Mouse (Mus musculus): ENCODE results near the gene Parp4.

Parp4 gene

GRCm38 (mm10) chr14:56575416-56575815 lies at the start of gene Parp4, which contains the start of gene Cenpj:
Parp4 (plus strand) TSS chr14:56575619.
Cenpj (minus strand) TSS chr14:56575425.
- DNase-seq = peak; percentile 80 to 82

GRCm38 (mm10) chr14:56530788-56531187 lies 44.6 kb upstream of the Parp4 start:
- DNase-seq = no peak

DNA sequence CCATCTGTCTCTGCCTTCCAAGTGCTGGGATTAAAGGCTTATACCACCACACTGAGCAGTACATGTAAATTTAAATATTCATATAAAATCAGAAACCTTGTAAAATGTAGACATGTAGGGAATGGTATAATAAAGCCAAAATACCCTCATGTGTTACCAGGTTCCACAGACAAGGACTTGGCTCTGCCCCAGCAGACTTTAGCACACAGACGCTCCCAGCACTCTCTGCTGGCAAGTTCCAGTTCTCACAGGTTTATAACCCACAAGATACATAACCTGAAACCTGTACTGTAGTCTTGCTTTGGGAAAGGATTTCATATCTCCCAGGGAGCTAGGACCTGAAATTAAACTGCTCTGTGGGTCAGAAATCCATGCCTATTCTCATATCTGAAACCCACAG lies 30.5 kb upstream of the Parp4 start:
- no peak for DNase-seq

DNA sequence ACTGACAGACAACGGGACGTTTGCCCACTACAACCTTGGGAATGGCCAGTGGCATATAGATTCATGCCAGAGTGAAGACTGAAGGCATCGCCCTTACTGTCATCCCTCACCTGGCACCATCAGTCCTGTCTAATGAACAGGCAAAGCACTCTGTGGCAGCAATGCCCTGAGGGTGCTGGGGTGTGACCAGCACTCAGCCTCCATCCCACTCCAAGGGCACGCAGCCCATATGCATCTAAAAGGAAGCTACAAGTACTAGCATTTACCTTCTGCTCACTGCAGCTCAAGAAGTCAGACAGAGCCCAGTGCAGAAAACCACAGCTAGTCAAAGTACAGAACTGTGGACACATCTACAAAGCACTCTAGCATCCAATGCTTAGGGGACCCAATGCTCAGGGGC lies 29.9 kb upstream of the Parp4 start:
- no peak for DNase-seq

DNA sequence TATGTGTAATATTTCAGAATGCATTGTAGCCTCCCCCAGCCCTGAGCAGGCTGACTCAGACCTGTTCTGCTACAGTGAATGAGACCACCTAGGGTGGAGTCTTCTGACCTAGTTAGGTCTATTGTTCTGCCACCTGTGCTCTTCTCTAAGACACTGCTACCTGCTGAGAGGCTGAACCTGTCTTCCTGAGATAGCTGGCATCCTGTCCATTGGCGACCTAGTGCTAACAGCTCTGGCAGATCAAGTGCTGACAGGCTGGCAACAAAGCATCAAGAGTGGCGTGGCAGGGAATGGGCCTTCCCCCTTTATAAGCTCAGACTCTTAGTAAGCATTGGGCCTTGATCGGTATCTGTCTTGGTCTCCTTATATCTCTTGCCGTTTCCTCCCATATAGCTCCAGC lies 24.5 kb upstream of the Parp4 start:
- no peak for DNase-seq

DNA sequence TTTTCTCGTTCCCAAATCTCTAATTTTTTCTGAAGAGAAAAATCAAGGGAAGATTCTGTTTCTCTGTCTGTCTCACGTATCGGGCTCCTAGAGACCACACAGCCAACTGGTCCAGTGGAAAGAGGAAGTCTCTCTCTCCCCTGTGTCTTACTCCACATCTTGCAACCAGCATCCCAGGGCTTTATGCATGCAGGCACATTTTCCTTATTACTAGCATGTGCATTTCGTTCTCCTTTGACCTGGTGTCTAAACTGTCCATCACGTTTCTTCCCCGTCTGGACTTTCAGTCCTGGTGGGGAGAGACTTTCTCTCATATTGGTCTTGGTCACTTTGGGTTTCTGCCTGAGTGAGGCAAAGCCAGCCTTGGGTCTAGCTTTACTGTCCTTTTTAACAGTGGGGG lies 22.5 kb upstream of the Parp4 start:
- DNase-seq = no peak

DNA sequence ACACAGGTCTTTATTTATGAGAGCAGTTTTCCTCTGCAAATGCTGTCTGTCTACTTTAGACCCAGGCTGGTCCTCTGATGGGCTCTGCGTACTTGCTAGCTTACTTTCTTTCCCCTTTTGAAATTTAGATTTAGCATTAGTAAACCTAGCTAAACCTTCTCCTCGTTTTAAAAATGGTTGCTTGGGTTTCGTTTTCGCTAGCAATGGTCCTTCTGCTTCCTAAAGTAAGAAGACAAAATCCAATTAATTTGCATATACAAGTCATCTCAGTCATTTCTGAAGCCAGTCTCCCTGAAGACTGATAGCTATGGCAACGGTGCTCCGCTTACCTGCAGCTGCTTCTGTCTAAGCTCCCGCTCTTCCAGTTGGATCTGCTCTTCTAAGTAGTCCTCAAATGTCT lies 22.1 kb upstream of the Parp4 start:
- no peak for DNase-seq

- no peak for DNase-seq
These were observed 20.7 kb upstream of the Parp4 start for GRCm38 (mm10) chr14:56554716-56555115.

DNA sequence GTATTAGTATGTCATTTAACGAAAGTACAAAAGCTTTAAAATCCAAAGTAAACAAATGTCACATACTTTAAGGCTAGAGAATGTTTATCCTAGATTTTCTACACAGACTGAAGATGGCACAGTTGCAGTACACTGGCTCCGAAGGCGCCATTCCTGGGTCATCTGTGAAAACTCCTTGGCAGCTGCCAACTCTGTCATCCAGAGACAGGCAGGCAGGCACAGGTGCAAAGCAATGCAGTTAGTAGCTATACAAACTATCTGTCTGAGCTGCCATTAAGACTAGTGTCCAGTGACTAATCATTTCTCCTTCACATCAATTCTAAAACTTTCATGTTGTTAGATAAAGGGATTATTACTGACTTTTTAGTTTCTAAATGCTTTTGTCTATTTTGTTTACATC lies 16.3 kb upstream of the Parp4 start:
- no peak for DNase-seq

DNA sequence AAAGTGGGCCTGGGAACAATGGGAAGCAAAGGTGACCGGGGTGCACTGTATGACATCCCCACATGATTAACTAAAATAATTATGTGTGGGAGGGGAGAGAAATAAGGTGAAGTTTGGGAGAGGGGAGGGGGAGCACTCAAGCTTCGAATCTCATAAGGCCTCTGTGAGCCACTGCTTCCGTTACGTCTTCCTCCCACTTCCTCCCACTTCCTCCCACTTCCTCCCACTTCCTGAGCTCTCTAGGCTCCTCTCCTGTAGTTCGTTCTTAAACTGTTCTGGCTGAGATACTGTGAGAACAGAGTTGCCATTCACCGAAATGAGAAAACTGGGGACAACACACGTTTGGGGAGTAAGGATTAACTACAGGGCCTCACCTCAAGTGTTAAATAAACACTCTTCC lies 7.9 kb upstream of the Parp4 start:
- no peak for DNase-seq

- DNase-seq = no peak
These were observed 6.4 kb upstream of the Parp4 start for GRCm38 (mm10) chr14:56569041-56569440.

GRCm38 (mm10) chr14:56571310-56572093 lies 3.9 kb upstream of the Parp4 start:
- peak; percentile 96 to 97 for DNase-seq

DNA sequence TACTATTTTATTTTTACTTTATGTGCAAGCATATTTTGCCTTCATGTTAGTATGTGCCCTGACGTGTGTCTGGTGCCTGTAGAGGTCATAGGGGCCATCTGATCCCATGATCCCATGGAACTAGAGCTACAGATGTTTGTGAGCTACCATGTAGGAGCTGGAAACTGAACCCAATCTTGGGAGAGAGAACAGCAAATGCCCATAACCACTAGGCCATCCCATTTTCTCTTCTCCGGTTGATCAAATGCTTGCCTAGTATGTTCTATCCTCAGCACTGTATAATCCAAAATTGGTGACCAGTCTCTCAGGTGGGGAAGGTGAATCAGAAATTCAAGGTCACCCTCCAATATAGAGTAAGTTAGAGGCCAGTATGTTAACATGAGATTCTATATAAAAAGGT lies 2.9 kb upstream of the Parp4 start:
- no peak for DNase-seq

DNA sequence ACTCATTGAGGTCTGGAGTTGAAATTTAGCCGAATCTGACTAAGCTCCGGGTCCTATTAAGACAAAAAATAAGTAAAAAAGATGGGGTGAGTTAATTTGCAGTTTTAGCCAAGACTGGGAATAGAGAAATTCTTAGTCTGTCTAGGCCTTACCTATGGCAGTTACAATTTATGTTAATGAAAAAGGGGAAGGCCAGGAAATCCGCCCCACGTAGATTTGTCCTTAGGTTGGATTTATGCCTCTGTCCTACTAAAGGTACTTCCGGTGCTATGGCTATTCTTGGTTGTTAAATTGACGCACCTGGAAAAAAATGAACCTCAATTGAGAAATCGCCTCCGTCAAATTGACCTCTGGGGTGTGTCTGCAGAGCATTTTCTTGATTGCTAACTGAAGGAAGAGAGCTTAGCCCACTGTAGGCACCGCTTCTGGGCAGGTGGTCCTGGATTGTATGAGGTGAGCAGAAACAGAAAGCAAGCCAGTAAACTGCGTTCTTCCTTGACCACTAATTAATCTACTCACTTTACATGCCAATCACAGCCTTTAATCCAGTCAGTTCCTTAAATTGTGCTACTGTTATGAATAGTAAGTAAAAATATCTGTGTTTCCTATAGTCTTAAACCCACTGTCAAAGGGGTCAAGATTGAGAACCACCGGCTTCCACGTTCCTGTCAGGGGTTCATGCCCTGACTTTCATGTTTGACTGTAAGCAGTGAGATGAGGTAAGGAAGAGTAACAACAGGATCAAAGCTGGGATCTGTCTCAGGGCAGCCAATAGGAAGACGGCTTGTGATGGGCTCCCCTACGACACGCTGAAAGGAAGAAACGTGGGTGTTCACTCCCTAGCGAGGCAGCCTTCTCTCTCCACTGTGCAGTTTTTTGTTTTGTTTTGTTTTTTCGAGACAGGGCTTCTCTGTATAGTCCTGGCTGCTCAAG lies 816 bp downstream of the Parp4 start:
- DNase-seq = peak; percentile 14 to 25

DNA sequence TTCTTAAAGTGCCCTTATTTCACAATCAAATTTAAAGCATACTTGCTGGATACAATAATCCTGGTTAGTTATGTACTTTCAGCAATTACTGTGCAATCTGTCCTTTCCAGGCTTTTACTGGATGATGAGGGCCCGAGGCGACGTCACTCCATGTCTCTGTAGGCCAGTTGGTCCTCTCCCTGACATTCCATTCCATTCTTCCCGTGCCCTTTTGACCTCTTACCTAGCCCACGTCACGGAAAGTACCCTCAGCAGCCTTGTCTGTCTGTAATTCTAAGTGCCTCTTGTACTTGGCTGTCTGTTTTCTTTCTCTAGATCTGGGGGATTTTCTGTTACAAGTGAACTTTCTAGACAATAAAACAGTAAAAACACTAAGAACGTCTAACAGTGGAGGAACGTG lies 3.6 kb downstream of the Parp4 start:
- no peak for DNase-seq

- peak; percentile 61 to 67 for DNase-seq
These were observed 5.7 kb downstream of the Parp4 start for GRCm38 (mm10) chr14:56581117-56581516.

- no peak for DNase-seq
These were observed 6.9 kb downstream of the Parp4 start for GRCm38 (mm10) chr14:56582294-56582693.

DNA sequence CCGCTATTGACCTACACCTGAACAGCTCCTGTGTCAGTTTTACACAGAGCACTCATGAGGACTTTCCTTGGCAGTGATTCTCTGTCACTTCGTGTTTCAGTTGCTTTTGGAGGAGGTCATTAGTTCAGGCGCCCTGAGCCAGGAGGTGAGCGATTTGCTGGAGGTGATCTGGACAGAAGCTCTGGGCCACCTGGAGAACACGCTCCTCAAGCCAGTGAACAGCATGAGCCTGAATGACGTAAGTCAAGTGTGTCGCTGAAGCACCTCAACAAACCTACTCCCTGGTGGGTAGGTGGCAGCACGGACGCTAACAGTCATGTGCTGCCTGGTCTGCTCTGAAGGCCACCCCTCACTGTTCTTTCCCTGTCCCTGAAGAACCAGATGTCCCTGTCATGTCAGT lies 16.8 kb downstream of the Parp4 start:
- no peak for DNase-seq

- DNase-seq = no peak
These were observed 19.4 kb downstream of the Parp4 start for GRCm38 (mm10) chr14:56594811-56595210.

- DNase-seq = peak; percentile 86 to 87
These were observed 23.3 kb downstream of the Parp4 start for GRCm38 (mm10) chr14:56598759-56599158.

- no peak for DNase-seq
These were observed 26.6 kb downstream of the Parp4 start for GRCm38 (mm10) chr14:56602069-56602468.

- no peak for DNase-seq
These were observed 29.0 kb downstream of the Parp4 start for GRCm38 (mm10) chr14:56604438-56604837.

- DNase-seq = no peak
These were observed 29.7 kb downstream of the Parp4 start for GRCm38 (mm10) chr14:56605136-56605535.

DNA sequence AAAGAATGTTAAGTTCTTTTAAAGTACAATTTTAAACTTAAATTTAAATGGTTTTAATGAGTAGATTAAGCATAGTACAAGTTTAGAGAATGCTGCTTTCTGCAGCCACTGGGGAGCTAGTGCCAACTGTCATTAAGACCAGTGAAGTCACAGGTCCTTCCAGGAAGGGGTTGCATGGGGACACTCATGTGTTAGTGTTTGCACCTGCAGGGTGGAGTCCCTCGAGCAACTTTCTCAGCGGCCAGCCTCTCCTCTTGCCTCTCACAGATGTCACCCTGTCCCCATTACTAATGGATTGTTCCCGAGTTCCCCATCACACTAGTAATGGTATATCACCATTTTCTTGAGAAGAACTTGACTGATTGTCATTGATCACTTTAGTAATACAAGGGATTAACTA lies 37.8 kb downstream of the Parp4 start:
- DNase-seq = no peak

All from B cell, adult 2 months (primary cell).